Mouse (Mus musculus) megakaryocyte, embryonic 14.5 days (primary cell): ENCODE results near the gene Commd3.

Experiments
- FLI1 ChIP-seq: IDR thresholded peaks from 2 replicates; pipeline ENCODE4 v1.6.1; 2012; ENCODE audit warnings: low read length, inconsistent platforms, mixed read lengths
- GATA1 ChIP-seq: IDR thresholded peaks from 3 replicates; pipeline ENCODE4 v1.6.1; 2012; ENCODE audit warnings: mixed read lengths, low read length, inconsistent platforms, borderline replicate concordance

GRCm38 (mm10) chr2:18694611-18694950, 22.4 kb downstream of the Commd3 start:
- no peak for TF ChIP-seq GATA1
- no peak for TF ChIP-seq FLI1
